Mouse (Mus musculus) liver, postnatal 0 days (tissue): ENCODE data around the gene Celf2. TPM values are rescaled to one million over a fixed set of nuclear protein-coding genes. Genes with fewer than 3 reads are reported as not detected.

ENCODE experiments used
- ATAC-seq: fragments of 200-750 bp; cut with Nextera tagmentation; 2 replicates; pipeline ENCODE4 v1.8.0; 2017; ENCODE audit warnings: mild to moderate bottlenecking, moderate library complexity
- DNase-seq: peaks from one replicate; pipeline ENCODE4 v3.0.0-alpha.2; 2016
- H3K27ac ChIP-seq: fragments of 300-500 bp; sonication (generic); 2 replicates; pipeline ENCODE4 v1.5.1; 2014; ENCODE audit warnings: antibody characterized with exemption, moderate library complexity, mild to moderate bottlenecking, low read depth
- H3K27me3 ChIP-seq: fragments of 300-500 bp; sonication (generic); 2 replicates; pipeline ENCODE4 v1.6.1; 2014; ENCODE audit warnings: low read length, control low read depth, mixed read lengths; ENCODE audit not compliant: insufficient read depth
- H3K36me3 ChIP-seq: fragments of 300-500 bp; sonication (generic); replicated peaks from 2 replicates; pipeline ENCODE4 v1.6.1; 2014; ENCODE audit warnings: mild to moderate bottlenecking, control low read depth, low read length, moderate library complexity, mixed read lengths; ENCODE audit not compliant: insufficient read depth
- H3K4me1 ChIP-seq: fragments of 300-500 bp; sonication (generic); 2 replicates; pipeline ENCODE4 v1.6.1; 2014; ENCODE audit warnings: antibody characterized with exemption, mild to moderate bottlenecking, control low read depth; ENCODE audit not compliant: insufficient read depth
- H3K4me2 ChIP-seq: fragments of 300-500 bp; sonication (generic); 2 replicates; pipeline ENCODE4 v1.6.1; 2014; ENCODE audit warnings: low read depth, mild to moderate bottlenecking, low read length, moderate library complexity, mixed read lengths
- H3K4me3 ChIP-seq: fragments of 300-500 bp; sonication (generic); 2 replicates; pipeline ENCODE4 v1.5.1; 2014; ENCODE audit warnings: low read depth, low read length
- H3K9ac ChIP-seq: fragments of 300-500 bp; sonication (generic); replicated peaks from 2 replicates; pipeline ENCODE4 v1.6.1; 2014; ENCODE audit warnings: mild to moderate bottlenecking, moderate library complexity
- H3K9me3 ChIP-seq: fragments of 300-500 bp; sonication (generic); 2 replicates; pipeline ENCODE4 v1.6.1; 2016; ENCODE audit warnings: mild to moderate bottlenecking, control low read depth, low read length, mixed read lengths
- CTCF ChIP-seq: sonication (generic); IDR thresholded peaks from 2 replicates; pipeline ENCODE4 v1.5.1; 2016; ENCODE audit warnings: antibody characterized with exemption, low read depth
- EP300 ChIP-seq: IDR thresholded peaks from 2 replicates; pipeline ENCODE4 v1.6.1; 2016; ENCODE audit warnings: antibody characterized with exemption, low read depth, mild to moderate bottlenecking
- WGBS: fragments of 180-500 bp; shearing (Covaris S2); extraction: QIAGEN DNeasy Blood & Tissue Kit; methylation state at CpG from one replicate; pipeline ENCODE4 v1.1.7; 2014; ENCODE audit not compliant: insufficient replicate concordance; 5-methylcytosine and 5-hydroxymethylcytosine counted together
- polyA plus RNA-seq: library from polyadenylated mRNA; unstranded; fragments of >200 nt; fragmentation: Nextera tagmentation; extraction: Ambion mirVana; gene quantifications from 2 replicates; pipeline ENCODE4 v1.2.1, GENCODE M21; 2015

Gene Celf2
- polyA plus RNA-seq, 1 experiment from 2014 or later: 13.5 TPM

DNA sequence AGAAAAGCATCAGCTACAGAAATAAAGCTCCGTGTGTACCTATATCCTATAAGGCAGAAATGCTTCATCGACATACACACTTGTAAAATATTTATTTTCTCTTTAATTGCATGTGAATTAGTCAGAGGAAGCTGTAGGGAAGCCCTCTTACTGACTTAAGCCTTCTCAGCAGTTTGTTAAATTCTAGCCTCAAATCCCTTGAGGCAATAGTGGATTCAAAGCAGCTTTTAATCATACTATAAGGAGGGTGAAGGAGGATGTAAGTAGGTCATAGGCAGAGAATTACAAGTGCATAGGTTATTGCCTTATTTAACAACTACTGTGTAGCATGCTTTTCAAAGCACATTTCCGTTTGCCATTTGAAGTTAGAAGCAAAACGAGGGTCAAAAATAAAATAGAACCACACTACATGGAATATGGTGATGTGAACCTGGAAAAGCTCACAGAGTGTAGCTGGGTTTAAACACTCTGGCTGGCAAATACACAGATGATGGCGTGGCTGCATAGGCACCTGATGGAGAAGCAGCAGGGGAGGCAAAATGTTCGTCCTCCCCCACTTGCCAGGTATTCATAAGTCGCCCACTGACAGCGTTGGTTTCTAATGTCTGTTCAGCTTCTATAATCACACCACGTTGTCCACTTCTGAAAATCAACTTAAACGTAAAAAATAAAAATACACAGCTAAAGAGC is 635.0 kb downstream of the Celf2 start:
- TF ChIP-seq EP300 (no peak), CTCF (no peak)
- Histone ChIP-seq H3K27ac (no peak overlapping the region), H3K4me1 (peaks cover 3% of the 10 kb centered on the region; the same call in 1 of the 2 replicates), H3K4me2 (no peak overlapping the region), H3K9ac (no peak overlapping the region), H3K9me3 (no peaks in the 10 kb centered on the region), H3K36me3 (no peaks in the 10 kb centered on the region), H3K4me3 (no peak overlapping the region), H3K27me3 (peaks cover 33% of the 10 kb centered on the region)
- DNase-seq: no peak
- WGBS: 61% methylated on average over 10 of the region's 10 CpGs
- no peak for ATAC-seq

DNA sequence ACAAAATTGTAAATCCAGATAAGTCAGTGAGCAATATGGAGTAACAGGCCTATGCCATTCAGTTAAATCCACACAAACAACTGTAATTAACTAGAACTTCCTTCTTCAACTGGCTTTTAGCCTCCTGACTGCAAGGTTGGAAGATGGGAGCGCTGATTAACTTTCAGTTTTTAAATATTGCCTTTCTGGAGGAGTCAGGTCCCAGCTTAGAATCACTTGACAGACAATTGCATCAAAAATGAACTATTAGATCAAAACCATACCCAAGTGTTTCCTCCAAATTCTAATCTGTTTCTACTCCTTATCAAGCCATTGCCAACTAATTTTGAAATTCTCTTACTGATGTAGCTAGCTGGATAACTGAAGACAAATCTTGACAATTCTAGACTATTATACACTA is 635.7 kb downstream of the Celf2 start:
- Histone ChIP-seq H3K4me3 (no peak overlapping the region), H3K9me3 (no peaks in the 10 kb centered on the region), H3K4me2 (no peak overlapping the region), H3K27ac (no peak overlapping the region), H3K36me3 (no peaks in the 10 kb centered on the region), H3K27me3 (peaks cover 35% of the 10 kb centered on the region), H3K9ac (no peak overlapping the region), H3K4me1 (peaks cover 3% of the 10 kb centered on the region; the same call in 1 of the 2 replicates)
- ATAC-seq: no peak
- DNase-seq: no peak
- 87% methylated on average over 1 of the region's 1 CpGs for WGBS
- TF ChIP-seq EP300: no peak
- no peak for TF ChIP-seq CTCF

DNA sequence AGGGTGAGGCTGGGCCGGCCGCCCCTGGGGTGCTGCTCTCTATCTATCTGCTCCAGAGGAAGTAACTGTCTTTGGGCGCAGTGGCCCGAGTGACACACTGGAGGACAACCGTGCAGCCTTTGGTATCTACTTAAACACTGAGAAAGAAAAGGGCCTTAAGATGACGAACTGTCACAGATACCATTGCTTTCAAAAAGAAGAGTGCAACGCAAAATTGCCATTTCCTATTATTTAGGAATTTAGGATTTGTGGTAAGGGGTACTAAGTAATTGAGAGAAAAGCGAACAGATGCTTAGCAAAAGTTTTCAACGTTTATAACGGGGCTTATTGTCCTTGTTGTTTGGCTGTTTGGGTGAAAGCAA is 636.5 kb downstream of the Celf2 start:
- peak overlapping the region; percentile 63 for H3K9ac ChIP-seq
- H3K4me2 ChIP-seq: peak overlapping the region; percentile 95
- peaks cover 3% of the 10 kb centered on the region; the same call in 1 of the 2 replicates for H3K4me1 ChIP-seq
- H3K4me3 ChIP-seq: peak overlapping the region; percentile 59
- ATAC-seq (peak; percentile 63), DNase-seq (no peak)
- H3K27ac ChIP-seq: no peak overlapping the region
- no peak for TF ChIP-seq EP300
- no peak for TF ChIP-seq CTCF
- H3K27me3 ChIP-seq: peaks cover 35% of the 10 kb centered on the region
- H3K9me3 ChIP-seq: no peaks in the 10 kb centered on the region
- 13% methylated on average over 10 of the region's 10 CpGs for WGBS
- H3K36me3 ChIP-seq: no peaks in the 10 kb centered on the region

DNA sequence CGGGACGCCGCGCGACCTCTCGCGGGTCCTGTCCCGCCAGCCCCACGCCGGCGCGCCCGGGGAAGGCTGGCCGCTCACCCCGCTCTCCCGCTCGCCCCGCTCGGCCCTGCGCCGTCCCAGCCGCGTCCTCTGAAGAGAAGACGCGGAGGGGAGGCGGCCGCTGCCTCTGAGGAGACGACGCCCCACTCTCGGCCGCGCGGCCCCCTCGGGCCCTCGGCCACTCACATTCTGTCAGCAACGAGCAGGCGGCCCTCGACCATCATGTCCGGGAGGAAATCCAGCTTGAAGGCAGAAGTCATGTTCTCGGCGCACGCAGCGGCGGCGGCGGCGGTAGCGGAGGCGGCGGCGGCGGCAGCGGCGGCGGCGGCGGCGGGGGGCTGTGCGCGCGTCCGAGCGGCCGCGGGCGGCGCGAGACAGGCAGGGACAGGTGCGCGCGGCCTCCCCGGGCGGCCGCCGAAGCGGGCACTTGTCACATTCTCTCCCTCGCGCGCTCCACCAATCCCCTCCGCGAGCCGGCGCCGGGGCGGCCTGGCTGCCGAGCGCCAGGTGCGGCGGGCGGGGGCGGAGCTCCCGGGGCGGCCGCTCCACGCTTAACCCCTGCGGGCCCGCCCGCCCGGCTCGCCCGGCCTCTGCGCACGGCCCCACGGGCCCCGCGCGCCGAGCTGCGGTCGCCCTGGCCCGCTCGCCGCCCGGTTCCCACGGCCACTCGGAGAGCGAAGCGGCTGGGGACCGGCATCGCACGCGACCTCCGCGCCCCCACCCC is 637.1 kb downstream of the Celf2 start:
- peaks cover 3% of the 10 kb centered on the region; the same call in 1 of the 2 replicates for H3K4me1 ChIP-seq
- no peaks in the 10 kb centered on the region for H3K9me3 ChIP-seq
- no peaks in the 10 kb centered on the region for H3K36me3 ChIP-seq
- peak overlapping the region; percentile 63 for H3K9ac ChIP-seq
- WGBS: 0% methylated on average over 50 of the region's 124 CpGs
- H3K4me3 ChIP-seq: peak overlapping the region; percentile 59
- TF ChIP-seq CTCF (no peak), EP300 (no peak)
- H3K27ac ChIP-seq: no peak overlapping the region
- H3K4me2 ChIP-seq: peak overlapping the region; percentile 95
- H3K27me3 ChIP-seq: peaks cover 35% of the 10 kb centered on the region
- ATAC-seq (peak; percentile 92), DNase-seq (peak; percentile 64)

DNA sequence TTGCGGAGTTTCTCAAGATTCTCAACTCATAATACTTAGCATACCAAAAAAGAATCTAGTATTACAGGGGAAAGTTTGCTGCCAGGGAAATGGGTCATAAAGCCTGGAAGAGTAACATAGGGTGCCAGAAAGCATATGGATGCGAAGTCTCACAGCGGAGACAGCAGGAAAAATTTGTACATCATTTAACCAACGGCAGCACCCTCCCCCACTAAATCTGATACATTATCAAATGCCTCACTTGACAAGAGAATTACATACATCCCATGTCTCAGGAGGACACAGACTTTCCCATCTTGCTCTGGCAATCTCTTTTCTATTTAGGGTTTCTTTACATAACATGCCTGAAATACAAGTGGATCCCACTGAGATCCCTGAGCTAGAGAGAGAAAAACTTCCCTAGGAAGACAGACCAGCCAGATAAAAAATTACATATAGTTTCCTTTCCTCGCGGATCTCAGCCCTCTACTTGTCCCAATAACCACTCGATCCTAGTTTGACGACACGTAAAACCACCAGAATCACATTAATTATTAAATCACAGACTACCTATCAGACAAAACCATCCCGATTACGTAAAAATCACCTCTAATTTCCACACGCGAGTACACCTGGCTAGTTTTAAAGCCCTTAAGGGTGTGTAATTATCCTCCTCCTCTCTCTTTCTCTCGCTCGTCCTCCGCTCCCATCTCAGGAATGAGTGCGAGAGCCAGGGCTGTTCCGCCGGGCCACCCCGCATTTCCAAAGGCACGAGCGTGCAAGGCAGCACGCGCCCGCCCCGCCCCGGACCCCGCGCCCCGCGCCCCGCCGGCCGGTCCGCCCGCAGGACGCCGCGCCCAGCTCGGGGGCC is 637.9 kb downstream of the Celf2 start:
- H3K27ac ChIP-seq: no peak overlapping the region
- no peaks in the 10 kb centered on the region for H3K36me3 ChIP-seq
- peak overlapping the region; percentile 63 for H3K9ac ChIP-seq
- ATAC-seq (no peak), DNase-seq (no peak)
- no peak for TF ChIP-seq CTCF
- no peak for TF ChIP-seq EP300
- peaks cover 3% of the 10 kb centered on the region; the same call in 1 of the 2 replicates for H3K4me1 ChIP-seq
- H3K4me2 ChIP-seq: peak overlapping the region; percentile 95
- H3K4me3 ChIP-seq: peak overlapping the region; percentile 59
- H3K27me3 ChIP-seq: peaks cover 35% of the 10 kb centered on the region
- WGBS: 6% methylated on average over 34 of the region's 40 CpGs
- no peaks in the 10 kb centered on the region for H3K9me3 ChIP-seq
